Mouse (Mus musculus) kidney, postnatal 36 days (tissue): ENCODE data around the gene Mybph.
A peak's percentile ranks its signal among the peaks of the same experiment; 100 is the strongest.

Source experiments
- DNase-seq, 2 experiments: peaks; one replicate each; pipeline ENCODE4 v3.0.0; 2021 to 2022; ENCODE audit warnings: mixed read lengths in 2 of 2

Mybph gene

GRCm38 (mm10) chr1:134188217-134188616, 5.0 kb upstream of the Mybph start:
- DNase-seq: no peak

DNA sequence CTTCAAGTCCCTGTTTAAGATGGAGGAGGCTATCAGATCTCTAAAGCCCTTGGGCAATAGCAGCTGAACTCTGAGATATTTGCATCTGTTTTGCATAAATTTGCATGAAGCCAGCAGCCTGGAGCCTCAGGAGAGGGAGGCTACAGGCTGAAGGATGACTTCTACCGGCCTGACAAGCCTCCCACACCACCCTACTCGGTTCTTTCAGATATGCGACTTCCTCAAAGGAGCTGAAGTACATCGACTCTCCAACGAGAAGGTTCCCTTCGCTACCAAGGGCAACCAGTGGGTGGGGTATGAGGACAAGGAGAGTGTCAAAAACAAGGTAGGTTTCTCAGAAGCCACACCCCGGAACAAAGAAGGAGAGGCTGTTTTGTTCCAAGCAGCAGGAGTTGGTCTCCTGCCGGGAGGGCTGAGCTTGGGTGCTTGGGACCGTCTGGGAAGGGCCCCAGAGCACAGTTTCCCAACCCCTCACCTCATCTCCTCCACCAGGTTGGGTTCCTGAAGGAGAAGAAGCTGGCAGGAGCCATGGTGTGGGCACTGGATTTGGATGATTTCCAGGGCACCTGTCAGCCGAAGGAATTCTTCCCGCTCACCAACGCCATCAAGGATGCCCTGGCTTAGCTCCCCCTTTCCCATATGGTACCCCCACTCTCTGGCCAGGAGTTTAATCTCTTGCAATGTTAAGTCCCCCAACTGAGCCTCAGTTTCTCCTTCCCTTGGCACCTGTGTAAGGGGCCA, 4.1 kb upstream of the Mybph start:
- peak in 1 of 2 experiments; percentile 14 for DNase-seq

GRCm38 (mm10) chr1:134191192-134191591, 2.1 kb upstream of the Mybph start:
- no peak for DNase-seq

DNA sequence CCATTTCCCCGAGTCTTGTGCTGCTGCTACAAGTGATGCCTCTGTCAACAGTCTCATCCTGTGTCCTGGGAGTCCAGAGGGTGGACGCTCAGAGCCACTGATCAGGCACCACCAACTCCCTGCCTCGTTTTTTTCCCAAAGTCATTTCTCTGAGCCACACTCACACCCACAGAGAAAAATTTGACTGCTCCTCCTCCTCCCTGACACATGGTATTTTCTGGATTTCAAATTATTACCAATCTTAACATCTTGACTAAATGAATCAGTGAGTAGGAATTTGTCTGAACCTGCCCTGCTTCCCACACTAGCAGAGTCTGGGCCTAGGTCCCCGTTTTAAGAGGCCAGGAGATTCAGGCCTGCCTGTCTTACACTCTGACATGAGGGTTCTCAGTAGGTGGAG, 1.2 kb upstream of the Mybph start:
- DNase-seq: no peak

GRCm38 (mm10) chr1:134193674-134194197, 488 bp downstream of the Mybph start:
- no peak for DNase-seq

DNA sequence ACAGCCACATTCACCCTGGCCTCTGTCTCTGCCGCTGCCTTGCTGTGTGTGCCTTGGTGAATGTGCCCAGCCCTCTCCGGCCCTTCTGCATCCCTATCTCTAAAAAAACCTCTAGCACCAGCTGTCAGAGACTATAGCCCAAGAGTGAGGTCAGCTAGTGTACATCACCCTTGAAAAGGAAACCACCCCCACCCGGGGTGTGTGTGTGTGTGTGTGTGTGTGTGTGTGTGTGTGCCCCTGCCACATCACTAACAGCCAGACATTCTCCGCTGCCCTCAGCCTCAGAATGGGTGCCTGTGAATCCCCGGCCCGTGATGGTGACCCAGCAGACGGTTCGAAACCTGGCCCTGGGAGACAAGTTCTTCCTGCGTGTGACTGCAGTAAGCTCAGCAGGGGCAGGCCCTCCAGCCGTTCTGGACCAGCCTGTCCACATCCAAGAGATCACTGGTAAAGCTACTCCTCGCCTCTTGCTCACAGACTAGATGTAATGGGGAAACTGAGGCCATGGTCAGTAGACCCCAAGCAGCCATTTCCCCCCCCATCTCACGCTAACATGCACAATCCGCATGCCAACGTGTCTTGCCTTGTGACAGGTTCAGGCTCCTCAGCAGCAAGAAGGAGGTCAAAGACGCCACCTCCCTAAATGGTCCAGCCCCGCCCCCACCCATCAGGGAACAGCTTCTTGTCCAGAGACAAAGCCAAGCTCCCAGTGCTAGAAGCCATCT, 1.2 kb downstream of the Mybph start:
- DNase-seq: no peak

GRCm38 (mm10) chr1:134195117-134195516, 1.9 kb downstream of the Mybph start:
- no peak for DNase-seq

- no peak for DNase-seq
These were observed 2.3 kb downstream of the Mybph start for GRCm38 (mm10) chr1:134195571-134195970.

DNA sequence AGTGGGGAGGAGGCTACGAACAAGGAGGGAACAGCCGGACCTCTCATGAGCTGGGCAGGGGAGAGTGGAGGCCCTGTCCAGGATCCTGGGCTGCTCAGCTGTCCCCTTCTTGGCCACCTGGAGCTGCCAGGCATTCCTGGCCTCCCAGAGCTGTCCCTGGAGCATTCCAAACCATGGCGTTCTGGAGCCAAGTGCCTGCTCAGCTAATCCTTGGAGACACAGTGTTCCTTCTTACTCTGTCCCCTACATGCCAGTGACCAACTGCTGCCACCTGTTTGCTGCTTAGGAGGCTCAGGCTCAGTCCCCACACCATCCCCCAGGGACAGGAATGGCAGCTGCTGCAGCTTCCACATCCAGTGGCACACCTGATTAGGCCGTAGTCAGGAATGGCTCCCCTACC, 2.7 kb downstream of the Mybph start:
- peak in 1 of 2 experiments; percentile 16 for DNase-seq

- DNase-seq: peak; percentile 71 to 84
These were observed 3.1 kb downstream of the Mybph start for GRCm38 (mm10) chr1:134196386-134196785.

GRCm38 (mm10) chr1:134197325-134197982, 4.2 kb downstream of the Mybph start:
- no peak for DNase-seq

DNA sequence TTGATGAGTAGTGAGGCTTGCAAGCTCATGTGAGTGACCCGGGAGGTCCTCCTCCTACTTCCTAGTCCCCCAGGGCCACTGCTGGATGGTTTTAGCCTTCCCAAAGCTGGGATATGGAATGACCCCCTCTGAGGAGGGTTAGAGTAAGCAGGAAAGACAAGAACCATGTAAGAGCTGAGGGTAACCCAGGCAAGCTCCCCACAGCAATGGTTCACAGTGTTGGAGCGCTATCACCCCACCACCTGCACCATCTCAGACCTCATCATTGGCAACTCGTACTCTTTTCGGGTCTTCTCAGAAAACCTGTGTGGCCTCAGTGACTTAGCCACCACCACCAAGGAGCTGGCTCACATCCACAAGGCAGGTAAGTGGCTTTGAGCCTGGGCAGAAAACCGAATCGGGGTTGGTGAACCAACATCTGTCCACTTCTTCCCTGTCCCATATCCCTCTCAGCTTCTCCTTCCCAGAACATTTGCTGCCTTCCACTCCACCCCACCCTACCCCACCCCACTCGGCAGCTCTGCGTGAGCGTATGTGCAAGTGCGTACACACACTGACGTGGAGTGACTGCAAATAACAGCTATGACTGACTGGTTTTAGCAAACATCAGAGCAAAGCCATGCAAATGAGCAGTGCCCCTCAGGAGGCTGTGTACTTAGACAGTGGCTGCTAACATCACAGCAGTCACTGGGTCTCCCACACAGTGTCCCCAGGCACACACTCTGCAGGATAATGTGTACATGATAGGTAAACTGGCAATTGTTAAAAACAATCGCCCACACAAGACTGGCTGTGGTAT, 5.1 kb downstream of the Mybph start:
- DNase-seq: no peak

DNA sequence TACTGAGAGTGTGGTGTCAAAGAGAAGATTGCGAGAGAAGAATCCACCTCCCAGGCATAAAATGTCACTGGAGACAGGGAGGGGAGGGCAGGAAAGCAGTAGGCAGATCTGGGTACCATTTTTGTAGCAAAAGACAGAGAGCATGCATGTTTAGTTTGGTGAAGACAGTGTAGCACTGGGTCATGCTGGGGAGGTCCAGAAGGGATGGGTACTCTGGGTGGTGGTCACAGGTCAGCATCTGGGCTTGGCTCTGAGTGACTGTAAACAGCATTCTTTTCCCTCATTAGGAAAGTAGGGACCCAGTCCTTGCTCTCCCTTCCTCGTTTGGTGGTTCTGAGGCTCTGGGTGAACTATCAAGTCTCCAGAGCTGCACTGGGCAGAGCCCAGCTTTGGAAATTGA, 7.2 kb downstream of the Mybph start:
- no peak for DNase-seq

GRCm38 (mm10) chr1:134200998-134201686, 7.9 kb downstream of the Mybph start:
- DNase-seq: no peak

DNA sequence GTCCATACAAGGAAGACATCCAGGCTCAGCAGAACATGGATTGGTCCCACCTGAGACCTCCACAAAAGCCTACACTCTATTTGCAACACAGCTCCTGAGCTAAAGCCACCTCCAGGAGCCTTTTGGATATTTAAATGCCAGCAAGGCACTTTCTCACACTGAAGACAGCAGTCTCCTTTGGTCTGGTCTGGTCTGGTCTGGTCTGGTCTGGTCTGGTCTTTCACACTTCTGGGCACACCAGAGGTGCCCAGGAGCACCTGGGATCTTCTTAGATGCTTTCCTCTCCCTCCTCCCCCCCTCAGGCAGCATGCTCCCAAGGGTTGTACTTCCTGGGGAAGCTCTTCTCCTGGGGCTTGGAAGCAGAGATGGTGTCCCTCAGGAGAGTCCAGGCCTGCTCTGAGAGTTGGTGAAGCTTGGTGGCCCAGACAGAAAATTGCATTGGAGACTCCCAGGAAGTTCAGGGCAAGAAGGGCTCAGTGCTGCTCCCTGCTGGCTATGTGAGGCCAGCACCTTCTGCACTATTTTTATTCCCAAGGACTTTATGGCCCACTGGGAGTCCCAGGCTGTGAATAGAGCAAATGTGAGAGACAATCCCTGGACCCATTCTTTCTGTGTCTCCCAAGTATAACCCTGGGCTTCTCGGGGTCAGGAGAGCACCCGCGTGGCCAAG, 8.6 kb downstream of the Mybph start:
- peak; percentile 53 to 83 for DNase-seq

GRCm38 (mm10) chr1:134204230-134204629, 11.0 kb downstream of the Mybph start:
- DNase-seq: no peak

- DNase-seq: no peak
These were observed 12.2 kb downstream of the Mybph start for GRCm38 (mm10) chr1:134205296-134206018.

DNA sequence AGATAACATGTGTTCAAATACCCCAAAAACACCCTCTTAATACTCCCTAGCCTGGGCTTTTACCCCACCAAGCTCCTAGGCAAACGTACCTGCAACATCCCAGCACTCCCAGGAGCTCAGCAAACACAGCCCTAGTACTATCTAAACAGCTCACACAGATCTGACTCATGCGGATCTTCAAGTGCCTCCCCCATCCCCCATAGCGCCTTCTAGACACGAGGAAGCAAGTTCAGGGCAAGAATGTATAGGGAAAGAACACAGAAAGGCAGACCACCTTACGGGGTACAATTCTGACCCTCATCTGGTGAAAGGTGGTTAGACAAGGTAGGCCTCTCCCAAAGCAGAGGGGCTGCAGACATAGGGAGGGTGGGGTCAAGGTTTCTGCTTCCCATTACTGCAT, 12.8 kb downstream of the Mybph start:
- no peak for DNase-seq

- no peak for DNase-seq
These were observed 17.0 kb downstream of the Mybph start for GRCm38 (mm10) chr1:134210179-134210755.

GRCm38 (mm10) chr1:134211043-134211442, 17.8 kb downstream of the Mybph start:
- no peak for DNase-seq
